Mouse (Mus musculus) embryonic facial prominence, embryonic 11.5 days (tissue): Measurements from ENCODE around the gene Cbx8. TPM values are rescaled to one million over a fixed set of nuclear protein-coding genes. Genes with fewer than 3 reads are reported as not detected.

Experiments
- ATAC-seq: fragments of 200-750 bp; cut with Nextera tagmentation; replicated peaks from 2 replicates; pipeline ENCODE4 v1.8.0; 2017; ENCODE audit warnings: low read depth; ENCODE audit not compliant: insufficient number of reproducible peaks, low FRiP score, low TSS enrichment
- DNase-seq: peaks from one replicate; pipeline ENCODE4 v3.0.0-alpha.2; 2015; ENCODE audit warnings: low spot score
- H3K27ac ChIP-seq: fragments of 300-500 bp; sonication (generic); replicated peaks from 2 replicates; pipeline ENCODE4 v1.5.1; 2014; ENCODE audit warnings: mild to moderate bottlenecking, low read depth, low read length, control low read depth
- H3K27me3 ChIP-seq: fragments of 300-500 bp; sonication (generic); 2 replicates; pipeline ENCODE4 v1.6.1; 2014; ENCODE audit warnings: mild to moderate bottlenecking, low read length, moderate library complexity, mixed read lengths; ENCODE audit not compliant: control insufficient read depth, insufficient read depth
- H3K36me3 ChIP-seq: fragments of 300-500 bp; sonication (generic); replicated peaks from 2 replicates; pipeline ENCODE4 v1.6.1; 2014; ENCODE audit warnings: low read depth, mild to moderate bottlenecking, low read length, moderate library complexity, mixed read lengths; ENCODE audit not compliant: control insufficient read depth, insufficient read depth
- H3K4me1 ChIP-seq: fragments of 300-500 bp; sonication (generic); 2 replicates; pipeline ENCODE4 v1.6.1; 2014; ENCODE audit warnings: low read length, mixed read lengths; ENCODE audit not compliant: control insufficient read depth, insufficient read depth
- H3K4me2 ChIP-seq: fragments of 300-500 bp; sonication (generic); 2 replicates; pipeline ENCODE4 v1.6.1; 2014; ENCODE audit warnings: low read depth, mild to moderate bottlenecking, control low read depth, low read length, moderate library complexity
- H3K4me3 ChIP-seq: fragments of 300-500 bp; sonication (generic); 2 replicates; pipeline ENCODE4 v1.5.1; 2014; ENCODE audit warnings: low read depth, low read length, control low read depth
- H3K9ac ChIP-seq: fragments of 300-500 bp; sonication (generic); replicated peaks from 2 replicates; pipeline ENCODE4 v1.6.1; 2014; ENCODE audit warnings: mild to moderate bottlenecking, control low read depth, low read length
- H3K9me3 ChIP-seq: fragments of 300-500 bp; sonication (generic); replicated peaks from 2 replicates; pipeline ENCODE4 v1.6.1; 2016; ENCODE audit warnings: mild to moderate bottlenecking, low read length, inconsistent platforms, mixed read lengths; ENCODE audit not compliant: control insufficient read depth
- WGBS: fragments of 180-500 bp; shearing (Covaris S2); extraction: QIAGEN DNeasy Blood & Tissue Kit; methylation state at CpG from one replicate; pipeline ENCODE4 v1.1.7; 2014; 5-methylcytosine and 5-hydroxymethylcytosine counted together
- polyA plus RNA-seq: library from polyadenylated mRNA; unstranded; fragments of >200 nt; fragmentation: Nextera tagmentation; extraction: Ambion mirVana; gene quantifications from 2 replicates; pipeline ENCODE4 v1.2.1, GENCODE M21; 2014

Cbx8 gene
- polyA plus RNA-seq = 10.3 and 12.2 TPM in 2 replicates

GRCm38 (mm10) chr11:119040600-119041324 lies at the start of gene Cbx8:
Cbx8 (minus strand) TSS chr11:119040969.
- Histone ChIP-seq H3K9ac (peak within 1 kb of the TSS; percentile 80), H3K4me1 (peaks cover 12% of the 10 kb centered on the region), H3K27me3 (peaks cover 30% of the 10 kb centered on the region), H3K36me3 (no peaks in the 10 kb centered on the region; the same call in 1 of the 2 replicates), H3K27ac (peak within 1 kb of the TSS; percentile 53; the same call in 1 of the 2 replicates), H3K9me3 (no peaks in the 10 kb centered on the region), H3K4me3 (peak within 1 kb of the TSS; percentile 60), H3K4me2 (peak within 1 kb of the TSS; percentile 88)
- DNase-seq (peak; percentile 100), ATAC-seq (peak; percentile 85)
- WGBS = under 1% methylated on average over 54 of the region's 63 CpGs

- Histone ChIP-seq H3K36me3 (no peaks in the 10 kb centered on the region), H3K4me3 (peak overlapping the region; percentile 48), H3K9me3 (no peaks in the 10 kb centered on the region), H3K4me2 (peak overlapping the region; percentile 99), H3K27ac (no peak overlapping the region), H3K4me1 (peaks cover 12% of the 10 kb centered on the region), H3K27me3 (peaks cover 42% of the 10 kb centered on the region), H3K9ac (peak overlapping the region; percentile 70)
- DNase-seq (peak; percentile 43), ATAC-seq (no peak)
- WGBS = under 1% methylated on average over 74 of the region's 75 CpGs
These were observed 49.5 kb upstream of the Cbx8 start for GRCm38 (mm10) chr11:119090076-119090960.

- ATAC-seq = no peak
- WGBS = under 1% methylated on average over 41 of the region's 41 CpGs
- Histone ChIP-seq H3K27ac (0 out of 2 replicates have a peak overlapping the region, but pooled peaks have one; percentile 5), H3K9ac (peak overlapping the region; percentile 70), H3K4me1 (peaks cover 13% of the 10 kb centered on the region), H3K9me3 (no peaks in the 10 kb centered on the region), H3K4me3 (peak overlapping the region; percentile 48), H3K36me3 (no peaks in the 10 kb centered on the region), H3K27me3 (peaks cover 42% of the 10 kb centered on the region), H3K4me2 (peak overlapping the region; percentile 99)
- DNase-seq = peak; percentile 43
These were observed 48.7 kb upstream of the Cbx8 start for GRCm38 (mm10) chr11:119089235-119090075.

- DNase-seq (peak; percentile 69), ATAC-seq (no peak)
- H3K4me1 ChIP-seq = peaks cover 20% of the 10 kb centered on the region
- H3K9me3 ChIP-seq = no peaks in the 10 kb centered on the region
- peaks cover 42% of the 10 kb centered on the region for H3K27me3 ChIP-seq
- no peak overlapping the region for H3K27ac ChIP-seq
- H3K36me3 ChIP-seq = no peaks in the 10 kb centered on the region
- no peak overlapping the region for H3K4me2 ChIP-seq
- 1% methylated on average over 28 of the region's 28 CpGs for WGBS
- H3K9ac ChIP-seq = no peak overlapping the region
- no peak overlapping the region for H3K4me3 ChIP-seq
These were observed 47.8 kb upstream of the Cbx8 start for GRCm38 (mm10) chr11:119088391-119089234.

GRCm38 (mm10) chr11:119087301-119088082 lies 46.7 kb upstream of the Cbx8 start:
- Histone ChIP-seq H3K27ac (no peak overlapping the region), H3K9ac (no peak overlapping the region), H3K4me3 (no peak overlapping the region), H3K9me3 (no peaks in the 10 kb centered on the region), H3K27me3 (peaks cover 53% of the 10 kb centered on the region), H3K36me3 (no peaks in the 10 kb centered on the region), H3K4me1 (peaks cover 31% of the 10 kb centered on the region), H3K4me2 (no peak overlapping the region)
- 1% methylated on average over 35 of the region's 35 CpGs for WGBS
- ATAC-seq (no peak), DNase-seq (peak; percentile 38)

- DNase-seq (peak; percentile 97), ATAC-seq (peak; percentile 80)
- H3K27me3 ChIP-seq = peaks cover 63% of the 10 kb centered on the region
- peak within 1 kb of the TSS; percentile 73 for H3K4me2 ChIP-seq
- peaks cover 40% of the 10 kb centered on the region for H3K4me1 ChIP-seq
- no peaks in the 10 kb centered on the region; the same call in 1 of the 2 replicates for H3K36me3 ChIP-seq
- H3K4me3 ChIP-seq = peak within 1 kb of the TSS; percentile 84
- H3K9ac ChIP-seq = peak within 1 kb of the TSS; percentile 90
- peak within 1 kb of the TSS; percentile 97 for H3K27ac ChIP-seq
- H3K9me3 ChIP-seq = no peaks in the 10 kb centered on the region
- under 1% methylated on average over 57 of the region's 67 CpGs for WGBS
These were observed 45.6 kb upstream of the Cbx8 start, which contains the start of gene Cbx4 for GRCm38 (mm10) chr11:119086144-119086971. Cbx4 (minus strand) TSS chr11:119086221.
